Mouse (Mus musculus): ENCODE measurements around the gene Phldb3.

Phldb3 gene

GRCm38 (mm10) chr7:24610144-24610878, at the start of gene Phldb3:
Gene Phldb3 (plus strand): TSS chr7:24610763.
- no peak for TF ChIP-seq GATA4 (IDR thresholded peaks at IDR 0.05; ENCODE audit: insufficient replicate concordance, low read length)

GRCm38 (mm10) chr7:24561450-24561849, 49.1 kb upstream of the Phldb3 start:
- no peak for TF ChIP-seq GATA4 (IDR thresholded peaks at IDR 0.05; ENCODE audit: insufficient replicate concordance, low read length)

GRCm38 (mm10) chr7:24563191-24563836, 47.2 kb upstream of the Phldb3 start:
- no peak for TF ChIP-seq GATA4 (IDR thresholded peaks at IDR 0.05; ENCODE audit: insufficient replicate concordance, low read length)

- TF ChIP-seq GATA4 (IDR thresholded peaks at IDR 0.05; ENCODE audit: insufficient replicate concordance, low read length): no peak
Measured at GRCm38 (mm10) chr7:24563837-24564206, 46.7 kb upstream of the Phldb3 start.

GRCm38 (mm10) chr7:24564607-24565265, 45.8 kb upstream of the Phldb3 start:
- TF ChIP-seq GATA4 (IDR thresholded peaks at IDR 0.05; ENCODE audit: insufficient replicate concordance, low read length): no peak

- TF ChIP-seq GATA4 (IDR thresholded peaks at IDR 0.05; ENCODE audit: insufficient replicate concordance, low read length): no peak
Measured at GRCm38 (mm10) chr7:24565627-24566026, 44.9 kb upstream of the Phldb3 start.

- TF ChIP-seq GATA4 (IDR thresholded peaks at IDR 0.05; ENCODE audit: insufficient replicate concordance, low read length): no peak
Measured at GRCm38 (mm10) chr7:24566206-24566605, 44.4 kb upstream of the Phldb3 start.

GRCm38 (mm10) chr7:24568512-24568911, 42.1 kb upstream of the Phldb3 start:
- no peak for TF ChIP-seq GATA4 (IDR thresholded peaks at IDR 0.05; ENCODE audit: insufficient replicate concordance, low read length)

GRCm38 (mm10) chr7:24571071-24571470, 39.5 kb upstream of the Phldb3 start:
- TF ChIP-seq GATA4 (IDR thresholded peaks at IDR 0.05; ENCODE audit: insufficient replicate concordance, low read length): no peak

- TF ChIP-seq GATA4 (IDR thresholded peaks at IDR 0.05; ENCODE audit: insufficient replicate concordance, low read length): no peak
Measured at GRCm38 (mm10) chr7:24572455-24572854, 38.1 kb upstream of the Phldb3 start.

- no peak for TF ChIP-seq GATA4 (IDR thresholded peaks at IDR 0.05; ENCODE audit: insufficient replicate concordance, low read length)
Measured at GRCm38 (mm10) chr7:24574224-24574796, 36.3 kb upstream of the Phldb3 start.

GRCm38 (mm10) chr7:24577811-24578210, 32.8 kb upstream of the Phldb3 start:
- no peak for TF ChIP-seq GATA4 (IDR thresholded peaks at IDR 0.05; ENCODE audit: insufficient replicate concordance, low read length)

GRCm38 (mm10) chr7:24584876-24585275, 25.7 kb upstream of the Phldb3 start:
- TF ChIP-seq GATA4 (IDR thresholded peaks at IDR 0.05; ENCODE audit: insufficient replicate concordance, low read length): no peak

GRCm38 (mm10) chr7:24585995-24586394, 24.6 kb upstream of the Phldb3 start:
- no peak for TF ChIP-seq GATA4 (IDR thresholded peaks at IDR 0.05; ENCODE audit: insufficient replicate concordance, low read length)

- TF ChIP-seq GATA4 (IDR thresholded peaks at IDR 0.05; ENCODE audit: insufficient replicate concordance, low read length): no peak
Measured at GRCm38 (mm10) chr7:24586828-24587227, 23.7 kb upstream of the Phldb3 start.

Measured in liver, adult (tissue).